Mouse (Mus musculus) MN1 (cell line): ENCODE results near the gene Krt86.
"Not testable (repeated sequence)": the region's sequence is repeated elsewhere in the genome, so short reads cannot be mapped to it uniquely, and the experiment has no call there.

Experiments used
- DNase-seq: peaks from one replicate; pipeline ENCODE4 v3.0.0-alpha.2; 2016; ENCODE audit warnings: low spot score

The Krt86 gene

DNA sequence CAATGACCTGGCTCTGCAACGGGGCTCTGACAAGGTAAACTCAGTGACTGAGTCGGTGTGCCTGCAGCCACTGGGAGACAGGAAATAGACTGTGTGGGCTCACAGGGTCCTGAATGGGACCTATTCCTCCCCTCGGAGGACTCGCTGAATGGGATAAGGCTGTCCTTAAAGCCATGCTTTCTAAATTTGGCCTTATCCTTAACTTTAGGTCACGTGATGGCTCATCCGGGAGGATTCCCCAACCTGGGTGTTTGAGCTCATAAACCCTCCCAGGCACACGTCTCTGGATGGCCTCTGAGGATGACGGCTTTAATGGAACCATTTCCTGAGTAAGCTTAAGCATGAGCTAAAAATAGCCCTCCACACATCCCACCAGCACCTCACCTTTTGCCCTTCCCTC, 19.4 kb downstream of the Krt86 start:
- no peak for DNase-seq

DNA sequence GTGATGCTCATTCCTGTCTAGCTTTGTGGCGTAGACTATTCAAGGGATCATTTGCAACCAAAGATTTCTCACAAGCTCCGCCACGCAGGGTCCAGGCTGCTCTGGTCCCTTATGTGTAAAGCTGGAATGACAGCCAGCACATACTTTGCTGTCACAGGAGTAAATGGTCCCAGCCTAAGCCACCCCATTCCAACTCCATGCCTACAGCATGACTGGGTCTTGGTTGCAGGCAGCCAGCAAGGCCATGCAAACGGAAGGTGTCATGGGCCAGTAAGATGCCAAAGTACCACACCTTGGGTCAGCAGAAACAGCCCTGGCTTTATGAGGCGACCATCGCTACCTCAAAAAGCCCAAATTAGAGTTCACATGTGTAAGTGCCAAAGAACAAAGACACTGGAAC, 20.4 kb downstream of the Krt86 start:
- DNase-seq, result no peak

DNA sequence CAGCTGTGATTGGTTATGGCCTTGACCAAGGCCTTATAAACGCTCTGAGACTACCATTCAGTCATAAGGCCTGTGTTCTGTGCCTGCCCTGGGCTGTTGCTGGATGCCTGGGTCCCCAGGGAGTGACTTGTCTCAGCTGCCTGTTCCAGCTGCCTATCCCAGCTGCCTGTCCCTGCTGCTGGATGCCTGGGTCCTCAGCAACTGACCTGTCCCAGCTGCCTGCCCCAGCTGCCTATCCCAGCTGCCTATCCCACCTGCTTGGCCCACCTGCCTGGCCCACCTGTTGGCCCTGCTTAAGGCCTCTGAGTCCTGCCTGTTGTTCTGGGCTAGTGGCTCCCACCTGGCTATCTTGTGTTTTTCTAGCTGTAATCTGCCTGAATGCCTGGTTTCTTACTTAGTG, 20.9 kb downstream of the Krt86 start:
- no peak for DNase-seq

DNA sequence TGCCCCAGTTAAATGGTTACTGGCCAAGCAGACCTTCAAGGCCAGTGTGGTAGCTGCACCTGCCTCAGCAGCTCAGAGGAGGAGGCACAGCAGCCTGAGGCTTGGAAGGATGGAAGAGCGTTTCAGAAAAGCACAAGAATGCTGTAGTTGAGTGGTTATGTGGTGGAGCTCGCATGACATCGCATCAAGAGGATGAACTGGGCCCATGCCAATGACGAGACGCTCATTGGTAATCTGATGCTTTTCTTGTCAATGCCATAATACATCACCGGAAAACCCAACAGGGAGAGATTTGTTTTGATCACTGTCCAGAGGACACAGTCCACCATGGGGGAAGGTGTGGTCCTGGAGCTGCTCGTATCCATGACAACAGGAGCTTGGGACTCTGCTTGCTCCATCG, 22.0 kb downstream of the Krt86 start:
- DNase-seq, result no peak

DNA sequence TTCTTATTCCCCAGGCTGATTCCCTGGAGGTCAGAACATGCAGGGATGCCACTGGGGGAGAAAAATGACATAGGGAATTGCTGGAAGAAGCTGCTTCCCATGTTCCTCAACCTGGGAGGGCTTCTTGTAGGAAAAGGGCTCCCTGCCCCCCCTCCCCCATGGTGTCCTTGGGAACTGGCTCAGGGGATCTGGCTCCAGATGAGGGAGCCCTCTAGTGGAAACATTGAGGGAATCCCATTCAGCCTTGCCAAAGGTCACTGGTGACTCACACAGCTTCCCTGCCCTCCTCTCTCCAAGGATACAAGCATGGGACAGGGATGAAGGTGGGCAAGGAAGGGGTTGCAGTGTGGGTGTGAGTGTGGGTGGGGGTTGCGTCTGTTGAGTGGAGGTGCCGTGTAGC, 23.9 kb downstream of the Krt86 start:
- no peak for DNase-seq

DNA sequence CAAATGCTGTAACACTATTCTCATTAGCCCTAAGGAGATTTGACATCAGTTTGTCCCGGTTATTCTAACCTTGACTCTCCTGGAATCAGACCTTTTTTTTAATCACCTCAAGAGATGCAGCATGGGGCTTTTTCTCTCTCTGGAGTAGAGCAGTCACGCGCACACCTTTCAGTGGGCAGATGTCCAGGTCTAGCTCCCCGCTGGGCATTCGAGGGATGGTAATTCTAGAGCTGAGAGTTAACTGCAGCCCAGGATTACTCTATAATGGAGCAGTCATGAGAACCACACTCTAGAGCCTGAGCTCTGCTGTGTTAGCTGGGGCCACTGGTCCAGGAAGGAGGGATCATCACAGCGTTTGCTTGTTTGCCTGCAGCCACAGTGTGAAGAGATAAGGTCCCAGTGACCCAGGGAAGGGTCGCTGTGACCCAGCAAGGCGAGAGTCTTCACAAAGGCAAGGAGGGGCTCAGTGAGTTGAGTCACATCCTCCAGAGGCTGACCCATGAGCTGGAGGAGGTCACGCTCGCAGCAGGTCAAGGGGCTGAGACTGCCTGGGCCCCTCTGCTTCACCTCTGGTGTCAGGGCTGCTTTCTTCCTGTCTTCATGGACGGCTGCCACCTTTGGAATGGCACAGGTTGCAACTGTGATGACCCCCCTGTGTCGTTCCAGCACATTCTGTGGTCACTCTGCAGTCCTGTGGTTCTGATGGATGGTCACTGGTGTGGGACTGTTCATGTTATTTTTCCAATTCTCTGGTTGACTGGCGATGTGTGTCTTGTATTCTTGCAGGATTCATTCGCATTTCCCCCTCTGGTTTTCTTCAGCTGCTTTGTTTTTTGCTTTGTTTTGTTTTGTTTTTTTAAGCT, 33.8 kb downstream of the Krt86 start:
- no peak for DNase-seq

DNA sequence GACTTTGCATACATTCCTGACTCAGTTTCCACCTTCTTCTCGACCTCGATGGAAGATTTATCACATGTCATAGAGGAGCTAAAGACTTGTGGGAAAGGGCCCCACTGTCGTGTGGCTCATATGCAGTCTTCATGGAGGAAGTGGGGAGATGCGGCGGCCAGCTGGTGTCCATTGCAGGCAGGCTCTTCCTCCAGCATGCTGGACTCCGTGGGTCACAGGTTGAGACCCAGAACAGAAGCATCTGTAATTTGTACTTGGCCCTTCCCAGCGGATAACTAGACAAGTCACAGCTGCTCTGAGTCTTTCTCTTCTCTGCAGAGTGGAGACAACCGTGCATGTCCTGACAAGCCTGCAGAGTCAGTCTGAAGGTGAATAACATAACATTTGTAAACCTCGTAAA, 35.0 kb downstream of the Krt86 start:
- no peak for DNase-seq

DNA sequence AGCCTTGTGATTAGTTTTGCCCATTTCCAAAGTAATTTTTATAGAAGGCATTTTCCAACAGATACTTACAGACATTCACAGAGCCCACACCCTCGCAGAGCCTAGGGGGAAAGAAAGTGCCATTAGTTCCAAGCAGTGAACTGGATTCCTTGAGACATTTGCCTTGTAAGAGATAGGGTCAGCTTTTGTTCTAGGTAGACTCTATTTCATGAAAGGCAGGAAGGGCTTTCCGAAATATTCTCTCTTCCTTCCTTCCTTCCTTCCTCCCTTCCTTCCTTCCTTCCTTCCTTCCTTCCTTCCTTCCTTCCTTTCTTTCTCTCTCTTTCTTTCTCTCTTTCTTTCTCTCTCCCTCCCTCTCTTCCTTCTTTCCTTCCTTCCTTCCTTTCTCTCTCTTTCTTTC, 43.9 kb downstream of the Krt86 start, which contains the start of gene Gm49425:
Gene Gm49425 (minus strand): TSS at position 101 of the 400 bp plus-strand sequence.
- DNase-seq, result not testable (repeated sequence)

DNA sequence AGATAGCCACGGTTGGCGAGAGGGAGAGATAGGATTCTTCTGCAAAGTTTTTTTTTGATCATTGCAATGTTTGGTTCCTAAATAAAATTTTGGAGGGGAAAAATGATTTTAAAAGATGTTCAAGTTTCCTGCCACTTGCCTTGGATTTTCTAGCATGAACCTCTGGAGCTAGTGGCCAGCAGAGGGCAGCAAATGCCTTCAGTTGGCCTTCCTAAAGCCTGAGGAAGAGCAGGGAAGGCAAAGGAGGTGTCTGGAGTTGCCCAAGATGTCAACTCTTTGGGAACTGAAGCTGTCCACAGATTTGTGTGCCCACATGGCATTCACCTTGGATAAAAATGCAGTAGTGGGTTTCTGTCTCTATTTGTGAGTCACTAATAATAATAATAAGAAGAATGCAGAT, 46.5 kb downstream of the Krt86 start:
- DNase-seq, result peak; percentile 79

DNA sequence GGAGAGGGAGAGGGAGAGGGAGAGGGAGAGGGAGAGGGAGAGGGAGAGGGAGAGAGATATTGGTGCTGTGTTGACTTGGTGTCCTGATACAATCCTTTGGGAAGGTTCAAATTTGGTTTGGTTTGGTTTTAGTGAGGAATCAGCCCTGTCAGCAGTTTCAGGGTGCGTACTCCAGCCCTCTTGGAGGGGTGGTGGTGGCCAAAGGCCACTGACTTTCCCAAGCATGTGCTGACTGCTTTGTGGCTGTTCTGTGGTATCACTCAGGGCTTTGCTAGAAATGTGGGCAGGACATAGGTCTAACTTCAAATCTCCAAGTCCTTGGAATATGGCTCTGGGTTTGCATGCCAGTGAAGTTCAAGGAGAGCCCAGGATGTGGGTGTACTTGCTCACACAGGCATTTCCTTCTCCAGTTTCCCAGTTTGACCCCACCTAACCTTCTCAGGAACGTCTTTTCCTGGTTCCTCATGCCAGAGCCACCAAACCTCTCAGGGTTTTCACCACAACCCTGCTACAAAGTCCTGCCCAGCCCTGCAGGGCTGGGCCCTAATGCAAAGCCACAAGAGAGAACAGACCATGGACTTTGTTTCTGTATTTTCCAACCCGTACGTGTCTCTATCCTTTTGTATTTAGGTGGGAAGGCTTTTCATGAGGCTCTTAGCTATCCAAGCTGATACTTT, 49.4 kb downstream of the Krt86 start:
- no peak for DNase-seq
